Mouse (Mus musculus) c-Kit-negative CD71-positive TER-119-positive erythroid progenitor cells, embryonic 14.5 days (primary cell): Measurements from ENCODE around the gene Kdelr1.
"Not testable (repeated sequence)": the region's sequence is repeated elsewhere in the genome, so short reads cannot be mapped to it uniquely, and the experiment has no call there.

Source experiments
- DNase-seq: peaks from one replicate; pipeline ENCODE4 v3.0.0-alpha.2; 2013; ENCODE audit warnings: low read depth, low spot score

Gene Kdelr1

GRCm38 (mm10) chr7:45870282-45871058, 2.1 kb upstream of the Kdelr1 start:
- no peak for DNase-seq

- DNase-seq, result peak; percentile 61
These were observed 732 bp downstream of the Kdelr1 start for GRCm38 (mm10) chr7:45873061-45873947.

- no peak for DNase-seq
These were observed 4.3 kb downstream of the Kdelr1 start for GRCm38 (mm10) chr7:45876895-45877294.

- not testable (repeated sequence) for DNase-seq
These were observed 5.7 kb downstream of the Kdelr1 start, which contains the start of gene Grin2d for GRCm38 (mm10) chr7:45878278-45878677. Gene Grin2d (minus strand): TSS chr7:45878378.

GRCm38 (mm10) chr7:45880531-45880930, 8.0 kb downstream of the Kdelr1 start:
- no peak for DNase-seq

- no peak for DNase-seq
These were observed 8.4 kb downstream of the Kdelr1 start for GRCm38 (mm10) chr7:45881011-45881410.

- DNase-seq, result no peak
These were observed 14.7 kb downstream of the Kdelr1 start for GRCm38 (mm10) chr7:45887246-45887645.

GRCm38 (mm10) chr7:45892651-45893050, 20.1 kb downstream of the Kdelr1 start:
- DNase-seq, result no peak

GRCm38 (mm10) chr7:45895931-45896516, 23.5 kb downstream of the Kdelr1 start:
- no peak for DNase-seq

- peak; percentile 97 for DNase-seq
These were observed 24.1 kb downstream of the Kdelr1 start, which contains the start of the genes Syngr4 and Tmem143 for GRCm38 (mm10) chr7:45896517-45897257. Gene Syngr4 (minus strand): TSS chr7:45896714. Gene Tmem143 (plus strand): TSS chr7:45896941.

- DNase-seq, result peak; percentile 48
These were observed 24.7 kb downstream of the Kdelr1 start for GRCm38 (mm10) chr7:45897258-45897757.

- DNase-seq, result not testable (repeated sequence)
These were observed 25.6 kb downstream of the Kdelr1 start for GRCm38 (mm10) chr7:45898125-45898524.

- DNase-seq, result no peak
These were observed 29.0 kb downstream of the Kdelr1 start for GRCm38 (mm10) chr7:45901562-45901961.

GRCm38 (mm10) chr7:45902481-45903002, 30.0 kb downstream of the Kdelr1 start:
- DNase-seq, result no peak

GRCm38 (mm10) chr7:45906622-45907021, 34.0 kb downstream of the Kdelr1 start:
- no peak for DNase-seq

GRCm38 (mm10) chr7:45908384-45908783, 35.8 kb downstream of the Kdelr1 start:
- DNase-seq, result no peak

GRCm38 (mm10) chr7:45909145-45909544, 36.6 kb downstream of the Kdelr1 start:
- DNase-seq, result no peak

GRCm38 (mm10) chr7:45914067-45914466, 41.5 kb downstream of the Kdelr1 start:
- no peak for DNase-seq

- no peak for DNase-seq
These were observed 42.4 kb downstream of the Kdelr1 start for GRCm38 (mm10) chr7:45915011-45915410.

GRCm38 (mm10) chr7:45916056-45917003, 43.8 kb downstream of the Kdelr1 start:
- no peak for DNase-seq
